Mouse (Mus musculus) embryonic fibroblast, embryonic 13.5 days (primary cell): ENCODE data around the gene Gm42906.

Experiments
- CTCF ChIP-seq: IDR thresholded peaks from 2 replicates; pipeline ENCODE4 v1.5.1; 2011; ENCODE audit warnings: mild to moderate bottlenecking, control low read depth, low read length, moderate library complexity, borderline replicate concordance; ENCODE audit not compliant: insufficient read depth
- POLR2A ChIP-seq: IDR thresholded peaks from 2 replicates; pipeline ENCODE4 v1.6.1; 2011; ENCODE audit warnings: low read depth, mild to moderate bottlenecking, control low read depth, low read length, moderate library complexity

GRCm38 (mm10) chr5:151413617-151414016 lies 14.3 kb downstream of the Gm42906 start:
- TF ChIP-seq CTCF (no peak), POLR2A (no peak)
